Mouse (Mus musculus): ENCODE measurements around the gene Dand5. TPM values are rescaled to one million over a fixed set of nuclear protein-coding genes. Genes with fewer than 3 reads are reported as not detected.

The Dand5 gene
- polyA plus RNA-seq (2012; fragmentation: generic; extraction: Trizol) = 10 to 100 TPM in 1 of 2 experiments, 1 to 10 TPM in 1; 2.8 to 12.6 TPM

DNA sequence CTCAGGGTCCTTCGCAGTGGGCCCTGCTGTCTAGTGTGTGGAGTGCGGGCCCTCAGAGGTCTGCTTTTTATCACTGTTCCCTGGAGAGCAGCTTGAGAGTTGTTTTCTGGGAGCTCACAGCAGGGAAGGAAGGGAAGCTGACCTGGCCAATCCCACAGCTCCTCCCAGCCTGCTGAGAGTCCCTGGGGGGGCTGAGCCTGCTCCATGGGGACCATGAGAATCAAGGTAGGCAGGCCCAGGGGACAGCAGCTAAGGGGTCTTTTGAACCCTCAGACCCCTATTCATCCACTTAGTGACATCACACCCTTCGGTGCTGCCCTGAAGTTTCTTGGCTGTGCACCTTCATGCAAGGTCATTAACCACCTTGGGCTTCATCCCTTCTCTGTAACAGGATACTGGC, at the start of gene Dand5:
Dand5 (minus strand) TSS at position 101 of the 400 bp plus-strand sequence.

DNA sequence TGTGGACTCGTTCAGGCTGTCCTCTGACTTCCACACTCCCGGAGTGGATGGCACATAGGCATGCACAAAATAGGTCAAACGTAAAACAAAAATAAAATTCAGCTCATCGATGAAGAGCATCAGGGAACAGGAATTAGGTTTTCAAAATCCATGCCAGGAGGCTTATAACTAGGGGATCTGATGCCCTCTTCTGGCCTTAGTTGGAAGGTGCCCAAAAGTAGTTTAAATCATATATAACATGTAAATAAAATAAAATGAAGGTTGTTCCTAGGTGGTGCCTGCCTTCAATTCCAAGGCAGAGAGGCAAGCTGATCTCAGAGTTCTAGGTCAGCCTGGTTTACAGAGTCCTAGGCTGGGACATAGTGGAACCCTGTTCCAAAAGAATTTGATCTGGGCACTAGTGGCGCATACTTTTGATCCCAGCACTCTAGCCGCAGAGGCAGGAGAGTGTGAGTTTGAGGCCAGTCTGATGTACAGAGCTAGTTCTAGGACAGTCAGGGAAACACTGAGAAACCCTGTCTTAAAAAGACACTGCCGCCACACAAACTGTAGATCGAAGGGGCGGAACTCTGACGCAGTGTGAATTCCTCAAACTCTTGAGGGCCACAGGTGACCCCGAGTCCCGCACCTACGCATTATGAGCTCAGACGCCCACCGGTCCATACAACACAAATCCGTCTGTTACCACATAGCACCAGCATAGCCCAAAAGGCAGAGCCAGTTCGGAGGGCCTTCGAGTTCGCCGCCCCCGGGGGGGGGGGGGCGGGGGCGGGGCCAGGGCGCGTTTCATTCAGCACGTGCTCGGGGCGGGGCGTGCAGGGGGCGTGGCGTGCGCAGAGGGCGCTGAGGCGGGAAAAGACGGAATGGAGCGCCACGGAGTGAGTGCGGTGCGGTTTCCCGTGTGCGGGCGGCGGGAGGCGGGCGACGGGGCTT, 49.0 kb upstream of the Dand5 start, which contains the start of gene Syce2:
Syce2 (plus strand) TSS at position 736 of the 933 bp plus-strand sequence.

DNA sequence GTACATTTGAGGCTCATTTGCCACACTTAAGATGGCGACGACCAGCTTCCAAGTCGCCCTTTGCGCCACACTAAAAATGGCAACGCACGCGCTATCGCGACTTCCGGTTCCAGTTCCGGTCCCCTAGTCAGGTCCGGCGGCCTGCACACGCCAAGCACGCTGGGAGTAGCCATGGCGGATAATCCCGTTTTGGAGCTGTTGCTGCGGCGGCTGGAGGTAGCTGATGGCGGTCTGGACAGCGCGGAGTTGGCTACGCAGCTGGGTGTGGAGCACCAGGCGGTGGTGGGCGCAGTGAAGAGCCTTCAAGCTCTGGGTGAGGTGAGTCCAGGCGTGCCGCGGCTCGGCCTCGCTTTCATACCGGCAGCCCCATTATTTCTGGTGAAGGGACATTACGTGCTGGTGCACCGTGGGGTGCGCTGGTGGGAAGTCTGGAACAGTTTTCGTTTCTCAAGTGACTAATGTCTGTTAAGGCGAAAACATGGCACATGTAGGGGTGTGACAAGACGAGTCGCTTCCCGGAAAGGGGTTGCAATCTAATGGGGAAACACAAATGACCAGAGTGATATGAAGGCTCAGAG, 34.3 kb upstream of the Dand5 start, which contains the start of gene Farsa:
Farsa (plus strand) TSS at position 126 of the 578 bp plus-strand sequence.

DNA sequence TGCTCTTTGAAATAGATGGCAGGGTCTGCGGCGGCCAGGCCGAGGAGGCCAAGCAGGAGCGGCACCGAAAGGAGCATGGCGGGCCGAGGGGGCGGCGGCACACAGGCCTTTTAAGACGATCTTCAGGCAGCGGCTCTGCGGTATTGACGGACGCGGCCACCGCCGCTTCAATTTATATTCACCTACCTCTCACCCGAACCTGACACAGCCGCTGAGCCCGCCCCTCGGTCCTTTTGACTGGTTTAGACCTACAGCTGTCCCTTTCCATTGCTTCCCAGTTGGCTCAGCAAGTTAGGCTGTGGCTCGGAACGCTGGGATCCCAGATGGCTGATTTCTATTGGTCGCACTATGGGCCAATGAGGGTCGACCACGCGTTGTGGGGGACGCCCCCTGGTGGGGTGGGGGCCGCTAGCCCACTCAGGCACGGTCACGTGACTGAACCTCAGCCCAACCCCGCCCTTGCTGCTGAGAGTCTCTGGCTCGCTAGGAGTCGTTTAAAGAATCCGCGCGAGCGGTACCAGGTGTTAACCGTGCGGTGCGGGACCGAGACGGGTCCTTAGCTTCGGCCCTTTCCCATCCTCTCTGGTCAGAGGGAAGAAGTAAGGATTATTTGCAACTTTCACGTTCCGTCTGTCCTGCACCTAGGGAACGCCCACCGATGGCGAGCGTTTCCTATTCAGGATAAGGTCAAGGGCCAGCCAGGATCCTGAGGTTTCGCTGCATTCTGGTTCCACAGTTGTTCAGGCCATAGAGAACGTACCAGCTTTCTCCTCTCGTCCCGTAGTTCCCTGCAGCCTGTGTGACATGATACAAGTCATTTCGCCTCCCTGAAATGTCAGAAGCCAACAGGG, 24.3 kb upstream of the Dand5 start, which contains the start of gene Calr:
Calr (minus strand) TSS at position 213 of the 851 bp plus-strand sequence.

DNA sequence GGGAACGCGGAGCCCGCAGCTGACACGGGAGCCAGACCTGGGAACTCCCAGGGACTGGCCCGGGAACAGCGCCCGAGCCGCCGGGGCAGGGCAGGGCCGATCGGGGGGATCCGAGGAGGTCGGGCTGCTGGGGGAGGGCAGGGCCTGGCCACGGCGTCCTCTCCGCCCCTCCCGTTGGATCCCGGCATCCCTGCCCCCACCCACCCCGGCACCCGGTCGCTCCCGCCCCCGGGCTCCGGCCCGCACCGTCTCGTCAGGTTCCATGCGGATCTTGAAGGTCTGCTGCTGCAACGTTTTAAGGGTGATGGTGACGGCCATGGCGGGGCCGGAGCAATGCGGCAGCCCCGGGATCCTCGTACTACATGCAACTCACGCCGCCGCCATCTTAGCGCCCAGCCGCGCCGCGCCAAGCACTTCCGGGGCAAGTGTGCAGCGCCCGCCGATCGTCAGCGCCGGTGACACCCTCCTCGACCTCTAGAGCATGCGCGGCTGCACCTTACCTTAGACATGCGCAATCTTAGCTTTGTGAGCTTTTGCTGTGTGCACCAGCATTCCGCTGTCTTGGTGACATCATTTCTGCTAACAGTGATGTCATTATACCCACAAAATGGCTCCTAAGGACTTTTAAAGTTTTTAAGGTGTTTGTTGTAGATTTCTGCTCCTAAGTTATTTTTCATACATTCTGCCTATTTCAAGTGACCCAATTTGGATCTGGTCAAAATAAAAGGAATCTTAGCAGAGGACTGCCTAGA, 17.8 kb upstream of the Dand5 start, which contains the start of gene Rad23a:
Rad23a (minus strand) TSS at position 418 of the 752 bp plus-strand sequence.

DNA sequence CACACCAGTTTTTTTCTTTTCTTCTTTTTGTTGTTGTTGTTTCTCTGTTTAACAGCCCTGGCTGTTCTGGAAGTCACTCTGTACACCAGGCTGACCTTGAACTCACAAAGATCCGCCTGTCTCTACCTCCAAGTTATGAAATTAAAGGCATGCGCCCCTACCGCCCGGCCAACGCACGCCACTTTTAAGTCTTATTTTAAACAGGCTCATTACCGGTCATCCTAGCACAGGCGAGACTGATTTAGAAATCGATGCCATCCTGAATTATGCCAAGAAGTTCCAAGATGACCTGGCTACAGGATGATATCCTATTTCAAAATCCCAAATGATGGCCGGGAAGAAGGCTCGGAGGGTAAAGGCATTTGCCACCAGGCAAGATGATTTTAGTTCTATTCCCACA, 8.9 kb upstream of the Dand5 start, which contains the start of gene Gadd45gip1:
Gadd45gip1 (plus strand) TSS at position 33 of the 400 bp plus-strand sequence.

DNA sequence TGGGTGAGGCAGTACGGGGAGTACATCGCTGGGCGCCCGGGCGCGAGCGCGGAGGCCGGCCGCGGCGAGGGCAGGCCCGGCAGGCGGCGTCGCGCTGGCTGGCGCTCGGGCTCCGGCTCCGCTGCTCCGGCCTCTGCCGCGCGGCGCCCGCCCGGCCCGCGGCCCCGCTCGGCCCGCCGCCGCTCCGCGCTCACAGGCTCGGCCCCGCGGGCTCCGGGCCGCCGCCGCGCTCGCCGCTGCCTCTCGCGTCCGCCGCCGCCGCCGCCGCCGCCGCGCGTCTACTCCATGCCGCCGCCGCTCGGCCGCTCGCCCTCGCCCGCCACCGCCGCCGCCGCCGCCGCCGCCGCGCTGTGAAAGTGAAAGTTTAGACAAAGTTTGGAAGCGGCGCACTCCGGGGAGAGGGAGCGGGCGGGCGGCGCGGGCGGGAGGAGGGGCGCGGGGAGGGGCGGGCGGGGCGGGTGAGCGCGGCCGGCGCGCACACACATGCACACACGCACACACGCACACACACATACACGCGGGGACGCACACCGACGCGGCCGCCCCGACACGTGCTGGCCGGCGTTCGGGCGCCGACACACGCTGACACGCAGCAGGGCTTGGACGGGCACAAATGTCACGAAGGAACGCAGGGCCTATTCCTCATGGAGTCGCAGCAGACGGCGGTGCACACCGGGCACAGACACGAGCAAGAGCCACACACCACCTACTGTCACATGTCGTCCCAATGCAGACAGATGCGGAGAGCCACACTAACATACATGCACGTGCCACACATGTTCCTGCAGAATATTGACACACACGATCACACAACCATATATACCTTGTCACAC, 22.4 kb downstream of the Dand5 start, which contains the start of gene Nfix:
Nfix (minus strand) TSS at position 346 of the 833 bp plus-strand sequence.

Other genes starting within 250 kb of the Dand5 start
- gene Ier2, start 160.0 kb downstream of the Dand5 start, polyA plus RNA-seq (2012; fragmentation: generic; extraction: Trizol) = 10 to 100 TPM; 26.1 to 45.3 TPM
- gene Trmt1, start 136.5 kb downstream of the Dand5 start, polyA plus RNA-seq (2012; fragmentation: generic; extraction: Trizol) = 100 to 1,000 TPM; 113 to 128 TPM
- 10 to 100 TPM; 66.1 to 75.9 TPM for gene Nacc1, start 135.0 kb downstream of the Dand5 start, polyA plus RNA-seq (2012; fragmentation: generic; extraction: Trizol)
- under 1 TPM; 0.04 to 0.48 TPM for gene Lyl1, start 121.4 kb downstream of the Dand5 start, polyA plus RNA-seq (2012; fragmentation: generic; extraction: Trizol)
- gene G430095P16Rik, start 99.8 kb downstream of the Dand5 start, polyA plus RNA-seq (2012; fragmentation: generic; extraction: Trizol) = 10 to 100 TPM in 1 of 2 experiments, 1 to 10 TPM in 1; 8.1 to 10.0 TPM
- gene Nfix, start 22.5 kb downstream of the Dand5 start, polyA plus RNA-seq (2012; fragmentation: generic; extraction: Trizol) = 100 to 1,000 TPM in 1 of 2 experiments, 10 to 100 TPM in 1; 92.3 to 315 TPM
- 10 to 100 TPM; 31.0 to 75.6 TPM for gene Gadd45gip1, start 8.7 kb upstream of the Dand5 start, polyA plus RNA-seq (2012; fragmentation: generic; extraction: Trizol)
- 10 to 100 TPM; 61.5 to 69.9 TPM for gene Rad23a, start 17.8 kb upstream of the Dand5 start, polyA plus RNA-seq (2012; fragmentation: generic; extraction: Trizol)
- gene Calr, start 24.1 kb upstream of the Dand5 start, polyA plus RNA-seq (2012; fragmentation: generic; extraction: Trizol) = 100 to 1,000 TPM; 585 to 801 TPM
- 100 to 1,000 TPM in 1 of 2 experiments, 10 to 100 TPM in 1; 76.6 to 106 TPM for gene Farsa, start 34.2 kb upstream of the Dand5 start, polyA plus RNA-seq (2012; fragmentation: generic; extraction: Trizol)
- gene Syce2, start 49.3 kb upstream of the Dand5 start, polyA plus RNA-seq (2012; fragmentation: generic; extraction: Trizol) = 1 to 10 TPM in 1 of 2 experiments, under 1 TPM in 1; 0.08 to 3.1 TPM
- gene Gcdh, start 71.1 kb upstream of the Dand5 start, polyA plus RNA-seq (2012; fragmentation: generic; extraction: Trizol) = 10 to 100 TPM in 1 of 2 experiments, 1 to 10 TPM in 1; 4.6 to 16.7 TPM
- under 1 TPM; 0.08 to 0.27 TPM for gene Klf1, start 79.1 kb upstream of the Dand5 start, polyA plus RNA-seq (2012; fragmentation: generic; extraction: Trizol)
- gene Dnase2a, start 85.7 kb upstream of the Dand5 start, polyA plus RNA-seq (2012; fragmentation: generic; extraction: Trizol) = 10 to 100 TPM; 11.5 to 17.3 TPM
- gene Mast1, start 114.5 kb upstream of the Dand5 start, polyA plus RNA-seq (2012; fragmentation: generic; extraction: Trizol) = under 1 TPM in 1 of 2 experiments, not detected in 1; 0.06 TPM
- gene Rtbdn, start 124.2 kb upstream of the Dand5 start, polyA plus RNA-seq (2012; fragmentation: generic; extraction: Trizol) = under 1 TPM in 1 of 2 experiments, not detected in 1; 0.05 TPM
- gene Gm49661, start 146.6 kb upstream of the Dand5 start, polyA plus RNA-seq (2012; fragmentation: generic; extraction: Trizol) = not detected
- 100 to 1,000 TPM; 723 to 905 TPM for gene Prdx2, start 146.8 kb upstream of the Dand5 start, polyA plus RNA-seq (2012; fragmentation: generic; extraction: Trizol)
- 100 to 1,000 TPM in 1 of 2 experiments, 10 to 100 TPM in 1; 85.1 to 248 TPM for gene Rnaseh2a, start 146.9 kb upstream of the Dand5 start, polyA plus RNA-seq (2012; fragmentation: generic; extraction: Trizol)
- 10 to 100 TPM; 27.0 to 43.6 TPM for gene Junb, start 155.9 kb upstream of the Dand5 start, polyA plus RNA-seq (2012; fragmentation: generic; extraction: Trizol)
- gene Hook2, start 167.8 kb upstream of the Dand5 start, polyA plus RNA-seq (2012; fragmentation: generic; extraction: Trizol) = 1 to 10 TPM; 2.4 to 5.2 TPM
- under 1 TPM in 1 of 2 experiments, not detected in 1; 0.17 TPM for gene Best2, start 191.7 kb upstream of the Dand5 start, polyA plus RNA-seq (2012; fragmentation: generic; extraction: Trizol)
- gene Asna1, start 202.5 kb upstream of the Dand5 start, polyA plus RNA-seq (2012; fragmentation: generic; extraction: Trizol) = 100 to 1,000 TPM; 150 to 247 TPM
- 100 to 1,000 TPM; 205 to 250 TPM for gene Trir, start 204.0 kb upstream of the Dand5 start, polyA plus RNA-seq (2012; fragmentation: generic; extraction: Trizol)
- gene Tnpo2, start 214.1 kb upstream of the Dand5 start, polyA plus RNA-seq (2012; fragmentation: generic; extraction: Trizol) = 10 to 100 TPM in 1 of 2 experiments, 1 to 10 TPM in 1; 8.0 to 41.1 TPM
- 10 to 100 TPM; 11.0 to 31.1 TPM for gene Fbxw9, start 237.2 kb upstream of the Dand5 start, polyA plus RNA-seq (2012; fragmentation: generic; extraction: Trizol)
- under 1 TPM in 1 of 2 experiments, not detected in 1; 0.48 TPM for gene Gm5741, start 245.2 kb upstream of the Dand5 start, polyA plus RNA-seq (2012; fragmentation: generic; extraction: Trizol)
- 100 to 1,000 TPM in 1 of 2 experiments, 10 to 100 TPM in 1; 51.7 to 147 TPM for gene Dhps, start 248.9 kb upstream of the Dand5 start, polyA plus RNA-seq (2012; fragmentation: generic; extraction: Trizol)

Data from C3H10T1/2 (cell line).